Mouse (Mus musculus): ENCODE results near the gene Metap2. TPM values are rescaled to one million over a fixed set of nuclear protein-coding genes. Genes with fewer than 3 reads are reported as not detected.

Metap2 gene
- polyA plus RNA-seq, 1 experiment from 2014 or later: 119 TPM

GRCm38 (mm10) chr10:93913525-93913924 is 16.6 kb upstream of the Metap2 start:
- WGBS: 76% methylated on average over 5 of the region's 5 CpGs
- no peak for TF ChIP-seq CTCF (IDR thresholded peaks at IDR 0.05; ENCODE audit: low read depth)
- H3K36me3 ChIP-seq (ENCODE audit: control insufficient read depth, insufficient read depth): no peaks in the 10 kb centered on the region
- H3K4me2 ChIP-seq (replicated peaks; ENCODE audit: low read depth): no peak overlapping the region
- no peak for ATAC-seq
- no peak overlapping the region for H3K9ac ChIP-seq (ENCODE audit: low read depth, low read length)
- no peaks in the 10 kb centered on the region for H3K9me3 ChIP-seq (ENCODE audit: control insufficient read depth)
- H3K4me1 ChIP-seq (replicated peaks; ENCODE audit: control insufficient read depth, insufficient read depth, low read length): no peaks in the 10 kb centered on the region
- H3K27me3 ChIP-seq (replicated peaks; ENCODE audit: control insufficient read depth, insufficient read depth, low read length): no peaks in the 10 kb centered on the region
- no peak overlapping the region for H3K4me3 ChIP-seq (ENCODE audit: low read depth, low read length)
- H3K27ac ChIP-seq (ENCODE audit: low read depth, low read length): no peak overlapping the region

- ATAC-seq: no peak
- Histone ChIP-seq H3K4me1 (replicated peaks; ENCODE audit: control insufficient read depth, insufficient read depth, low read length) (no peaks in the 10 kb centered on the region), H3K27ac (ENCODE audit: low read depth, low read length) (no peak overlapping the region), H3K4me3 (ENCODE audit: low read depth, low read length) (no peak overlapping the region), H3K27me3 (replicated peaks; ENCODE audit: control insufficient read depth, insufficient read depth, low read length) (no peaks in the 10 kb centered on the region), H3K4me2 (replicated peaks; ENCODE audit: low read depth) (no peak overlapping the region), H3K9me3 (ENCODE audit: control insufficient read depth) (no peaks in the 10 kb centered on the region), H3K9ac (ENCODE audit: low read depth, low read length) (no peak overlapping the region), H3K36me3 (ENCODE audit: control insufficient read depth, insufficient read depth) (no peaks in the 10 kb centered on the region)
- whole genome bisulfite sequencing: 69% methylated on average over 1 of the region's 1 CpGs
- no peak for TF ChIP-seq CTCF (IDR thresholded peaks at IDR 0.05; ENCODE audit: low read depth)
These were observed 16.0 kb upstream of the Metap2 start for GRCm38 (mm10) chr10:93912917-93913316.

- Histone ChIP-seq H3K27ac (ENCODE audit: low read depth, low read length) (no peak overlapping the region), H3K27me3 (replicated peaks; ENCODE audit: control insufficient read depth, insufficient read depth, low read length) (no peaks in the 10 kb centered on the region), H3K9me3 (ENCODE audit: control insufficient read depth) (no peaks in the 10 kb centered on the region), H3K9ac (ENCODE audit: low read depth, low read length) (no peak overlapping the region), H3K4me2 (replicated peaks; ENCODE audit: low read depth) (no peak overlapping the region), H3K4me3 (ENCODE audit: low read depth, low read length) (no peak overlapping the region), H3K4me1 (replicated peaks; ENCODE audit: control insufficient read depth, insufficient read depth, low read length) (no peaks in the 10 kb centered on the region), H3K36me3 (ENCODE audit: control insufficient read depth, insufficient read depth) (no peaks in the 10 kb centered on the region)
- no peak for ATAC-seq
- TF ChIP-seq CTCF (IDR thresholded peaks at IDR 0.05; ENCODE audit: low read depth): no peak
- 84% methylated on average over 5 of the region's 5 CpGs for WGBS
These were observed 15.4 kb upstream of the Metap2 start for GRCm38 (mm10) chr10:93912136-93912855.

GRCm38 (mm10) chr10:93911326-93911725 is 14.4 kb upstream of the Metap2 start:
- 77% methylated on average over 5 of the region's 5 CpGs for WGBS
- no peak for TF ChIP-seq CTCF (IDR thresholded peaks at IDR 0.05; ENCODE audit: low read depth)

GRCm38 (mm10) chr10:93909811-93910446 is 13.0 kb upstream of the Metap2 start:
- ATAC-seq: no peak
- H3K36me3 ChIP-seq (ENCODE audit: control insufficient read depth, insufficient read depth): no peaks in the 10 kb centered on the region
- no peaks in the 10 kb centered on the region for H3K9me3 ChIP-seq (ENCODE audit: control insufficient read depth)
- H3K27ac ChIP-seq (ENCODE audit: low read depth, low read length): no peak overlapping the region
- no peak for TF ChIP-seq CTCF (IDR thresholded peaks at IDR 0.05; ENCODE audit: low read depth)
- no peaks in the 10 kb centered on the region for H3K27me3 ChIP-seq (replicated peaks; ENCODE audit: control insufficient read depth, insufficient read depth, low read length)
- 84% methylated on average over 5 of the region's 5 CpGs for WGBS
- no peak overlapping the region for H3K4me3 ChIP-seq (ENCODE audit: low read depth, low read length)
- H3K9ac ChIP-seq (ENCODE audit: low read depth, low read length): no peak overlapping the region
- H3K4me2 ChIP-seq (replicated peaks; ENCODE audit: low read depth): no peak overlapping the region
- H3K4me1 ChIP-seq (replicated peaks; ENCODE audit: control insufficient read depth, insufficient read depth, low read length): no peaks in the 10 kb centered on the region

More at GRCm38 (mm10) chr10:93911326-93911725, 14.4 kb upstream of the Metap2 start:
- H3K36me3 ChIP-seq (ENCODE audit: control insufficient read depth, insufficient read depth): no peaks in the 10 kb centered on the region
- H3K27me3 ChIP-seq (replicated peaks; ENCODE audit: control insufficient read depth, insufficient read depth, low read length): no peaks in the 10 kb centered on the region
- H3K4me1 ChIP-seq (replicated peaks; ENCODE audit: control insufficient read depth, insufficient read depth, low read length): no peaks in the 10 kb centered on the region
- H3K9me3 ChIP-seq (ENCODE audit: control insufficient read depth): no peaks in the 10 kb centered on the region
- H3K4me2 ChIP-seq (replicated peaks; ENCODE audit: low read depth): no peak overlapping the region
- H3K9ac ChIP-seq (ENCODE audit: low read depth, low read length): no peak overlapping the region
- no peak overlapping the region for H3K27ac ChIP-seq (ENCODE audit: low read depth, low read length)
- no peak overlapping the region for H3K4me3 ChIP-seq (ENCODE audit: low read depth, low read length)
- no peak for ATAC-seq

- H3K27ac ChIP-seq (ENCODE audit: low read depth, low read length): no peak overlapping the region
- H3K4me3 ChIP-seq (ENCODE audit: low read depth, low read length): no peak overlapping the region
- no peak for TF ChIP-seq CTCF (IDR thresholded peaks at IDR 0.05; ENCODE audit: low read depth)
- no peak overlapping the region for H3K4me2 ChIP-seq (replicated peaks; ENCODE audit: low read depth)
- H3K4me1 ChIP-seq (replicated peaks; ENCODE audit: control insufficient read depth, insufficient read depth, low read length): no peaks in the 10 kb centered on the region
- 0 out of 2 replicates have a peak, but pooled peaks have one; percentile 43 for ATAC-seq
- no peaks in the 10 kb centered on the region for H3K36me3 ChIP-seq (ENCODE audit: control insufficient read depth, insufficient read depth)
- no peak overlapping the region for H3K9ac ChIP-seq (ENCODE audit: low read depth, low read length)
- no peaks in the 10 kb centered on the region for H3K9me3 ChIP-seq (ENCODE audit: control insufficient read depth)
- no peaks in the 10 kb centered on the region for H3K27me3 ChIP-seq (replicated peaks; ENCODE audit: control insufficient read depth, insufficient read depth, low read length)
- WGBS: 80% methylated on average over 1 of the region's 1 CpGs
These were observed 12.1 kb upstream of the Metap2 start for GRCm38 (mm10) chr10:93909015-93909414.

All from intestine, postnatal 0 days (tissue).